Mouse (Mus musculus) testis, adult 2 months (tissue): ENCODE measurements around the gene Fam166a.

ENCODE experiments used
- CTCF ChIP-seq: fragments of 200-500 bp; IDR thresholded peaks from 2 replicates; pipeline ENCODE4 v1.5.1; 2012; ENCODE audit warnings: low read depth, mild to moderate bottlenecking, inconsistent platforms, low read length, moderate library complexity; ENCODE audit not compliant: control insufficient read depth, insufficient read depth, insufficient replicate concordance
- POLR2A ChIP-seq: fragments of 200-500 bp; IDR thresholded peaks from 2 replicates; pipeline ENCODE4 v1.6.1; 2012; ENCODE audit warnings: low read depth, mild to moderate bottlenecking, inconsistent platforms, low read length, moderate library complexity; ENCODE audit not compliant: control insufficient read depth

GRCm38 (mm10) chr2:25255284-25255779, 36.8 kb downstream of the Fam166a start, which contains the start of gene Tmem203:
- TF ChIP-seq CTCF, result no peak
- TF ChIP-seq POLR2A, result peak; percentile 88
